Mouse (Mus musculus): ENCODE results near the gene Mcts1.
A peak's percentile ranks its signal among the peaks of the same experiment; 100 is the strongest.

Mcts1 gene

DNA sequence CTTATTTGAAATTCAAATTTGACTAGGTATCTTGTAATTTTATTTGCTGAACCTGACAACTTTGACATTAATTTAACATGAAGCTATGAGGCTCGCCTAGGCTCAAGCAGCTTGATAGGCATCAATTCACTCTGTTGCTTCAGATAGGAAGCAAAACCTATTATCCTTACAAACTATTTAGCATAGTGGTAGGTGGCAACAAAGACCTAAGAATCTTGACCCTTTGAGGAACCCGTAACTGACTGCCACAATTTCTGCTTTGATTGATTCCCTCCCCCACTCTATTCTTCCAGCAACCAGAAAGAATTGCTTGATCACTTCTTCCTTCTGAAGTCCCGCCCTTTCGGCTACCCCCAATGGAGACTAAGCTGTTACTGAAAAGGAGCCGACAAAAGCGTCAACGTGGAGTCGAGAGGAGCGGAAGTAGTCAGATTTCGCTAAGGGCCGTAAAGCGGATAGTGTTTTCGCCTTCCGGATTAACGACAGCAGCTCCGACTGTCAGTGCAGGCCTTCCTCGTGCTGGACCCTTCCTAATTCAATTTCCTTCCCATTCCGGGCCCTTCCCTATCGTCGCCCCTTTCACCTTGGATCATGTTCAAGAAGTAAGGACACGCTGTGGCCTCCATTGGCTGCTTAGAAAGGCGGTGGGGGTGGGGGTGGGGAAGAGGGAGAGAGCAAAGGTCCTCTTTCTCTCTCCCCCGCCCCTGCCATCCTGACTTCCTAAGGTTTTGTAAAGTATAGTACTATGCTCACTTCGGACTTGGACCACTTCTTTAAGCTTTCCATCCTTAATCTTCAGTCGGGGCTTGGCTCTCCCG, at the start of gene Mcts1:
TSS of gene Mcts1 (plus strand) at position 402 of the 818 bp plus-strand sequence.
- peak; percentile 76 for DNase-seq

DNA sequence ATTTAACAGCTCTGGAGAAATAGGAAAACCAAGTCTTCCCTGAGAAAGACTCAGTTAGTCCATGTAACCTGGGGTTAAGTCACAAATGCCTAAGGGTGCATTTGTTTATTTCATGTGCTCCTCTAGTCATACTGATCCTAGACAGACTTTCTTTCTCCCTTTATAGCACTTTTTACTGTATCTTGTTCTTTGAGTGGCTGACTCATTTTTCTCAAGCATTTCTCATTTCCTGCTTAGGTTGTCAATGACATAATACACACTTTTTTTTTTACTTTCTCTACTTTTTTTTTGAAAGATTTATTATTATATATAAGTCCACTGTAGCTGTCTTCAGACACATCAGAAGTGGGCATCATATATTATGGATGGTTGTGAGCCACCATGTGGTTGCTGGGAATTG, 47.1 kb upstream of the Mcts1 start:
- DNase-seq: no peak

DNA sequence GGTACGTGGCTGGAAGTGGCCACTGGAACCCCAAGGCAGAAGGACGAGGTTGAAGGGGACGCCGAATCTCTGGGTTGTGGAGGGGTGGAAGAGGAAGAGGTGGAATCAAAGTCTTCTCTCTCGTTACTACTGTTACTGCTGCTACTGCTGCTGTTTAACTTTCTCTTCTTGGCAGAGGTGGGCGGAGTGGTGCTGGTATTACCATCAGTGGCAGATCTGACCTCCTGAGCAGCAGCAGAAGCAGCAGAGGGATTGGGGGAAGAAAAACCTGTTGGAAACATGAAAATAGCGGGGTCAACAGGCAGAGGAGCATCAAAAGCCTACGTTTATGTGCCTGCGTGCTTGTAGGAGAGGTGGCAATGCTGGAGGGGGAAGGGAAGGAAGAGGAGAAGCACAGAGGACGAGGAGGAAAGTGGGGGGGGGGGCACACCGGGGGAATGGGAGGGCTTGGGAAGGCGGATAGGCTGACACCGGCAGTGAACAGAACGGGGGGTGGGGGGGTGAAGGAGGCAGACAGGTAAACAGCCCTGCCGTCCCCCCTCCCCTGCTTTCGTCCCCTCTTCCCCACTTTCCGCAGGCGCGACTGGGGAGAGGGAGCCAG, 36.3 kb upstream of the Mcts1 start:
- DNase-seq: peak; percentile 22

DNA sequence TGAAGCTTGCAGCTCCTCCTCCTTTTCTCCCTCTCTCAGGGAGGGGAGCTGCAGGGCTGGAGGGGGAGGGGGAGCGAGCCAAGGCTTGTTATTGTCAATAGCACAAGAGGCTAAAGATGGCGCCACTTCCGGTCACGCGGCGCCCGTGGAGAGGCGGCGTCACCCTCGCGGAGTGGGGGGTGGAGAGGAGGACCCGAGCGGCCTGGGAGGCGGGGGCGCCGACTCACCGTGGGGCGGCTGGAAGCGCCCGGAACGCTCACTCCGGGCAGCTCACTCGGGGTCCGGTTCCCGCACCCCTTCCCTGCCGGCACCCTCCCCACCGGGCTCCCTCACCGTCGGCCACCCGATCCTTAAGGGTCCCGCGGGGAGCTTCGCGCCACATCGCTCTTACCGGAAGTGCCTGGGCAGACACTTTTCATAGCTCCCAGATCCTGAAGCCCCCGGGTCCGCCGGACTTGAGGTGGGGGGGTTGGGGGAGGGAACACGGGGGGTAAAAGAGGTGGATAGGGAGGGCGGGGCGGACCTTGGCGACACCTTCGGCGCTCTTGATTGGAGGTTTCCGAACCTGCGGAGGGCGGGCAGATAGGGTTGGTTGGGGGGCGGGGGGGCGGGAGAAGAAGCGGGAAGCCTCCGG, 35.7 kb upstream of the Mcts1 start:
- DNase-seq: peak; percentile 94

DNA sequence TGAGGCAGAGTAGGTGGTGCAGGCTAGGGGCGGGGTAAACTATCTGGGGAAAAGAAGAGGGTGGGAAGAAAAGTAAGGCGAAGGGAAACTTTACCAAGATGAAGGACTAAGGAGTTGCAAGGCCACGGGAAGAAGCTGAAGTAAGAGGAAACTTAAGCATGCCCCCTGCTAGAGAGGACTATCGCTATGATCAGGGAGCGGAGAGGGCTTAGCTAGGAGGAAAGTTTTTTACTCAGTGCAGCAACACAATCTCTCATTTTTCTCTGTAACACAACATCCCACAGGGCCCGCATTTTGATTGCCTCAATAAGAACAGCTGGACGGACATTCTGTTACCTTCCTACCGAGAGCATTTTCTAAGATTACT, 35.2 kb upstream of the Mcts1 start:
- DNase-seq: no peak

DNA sequence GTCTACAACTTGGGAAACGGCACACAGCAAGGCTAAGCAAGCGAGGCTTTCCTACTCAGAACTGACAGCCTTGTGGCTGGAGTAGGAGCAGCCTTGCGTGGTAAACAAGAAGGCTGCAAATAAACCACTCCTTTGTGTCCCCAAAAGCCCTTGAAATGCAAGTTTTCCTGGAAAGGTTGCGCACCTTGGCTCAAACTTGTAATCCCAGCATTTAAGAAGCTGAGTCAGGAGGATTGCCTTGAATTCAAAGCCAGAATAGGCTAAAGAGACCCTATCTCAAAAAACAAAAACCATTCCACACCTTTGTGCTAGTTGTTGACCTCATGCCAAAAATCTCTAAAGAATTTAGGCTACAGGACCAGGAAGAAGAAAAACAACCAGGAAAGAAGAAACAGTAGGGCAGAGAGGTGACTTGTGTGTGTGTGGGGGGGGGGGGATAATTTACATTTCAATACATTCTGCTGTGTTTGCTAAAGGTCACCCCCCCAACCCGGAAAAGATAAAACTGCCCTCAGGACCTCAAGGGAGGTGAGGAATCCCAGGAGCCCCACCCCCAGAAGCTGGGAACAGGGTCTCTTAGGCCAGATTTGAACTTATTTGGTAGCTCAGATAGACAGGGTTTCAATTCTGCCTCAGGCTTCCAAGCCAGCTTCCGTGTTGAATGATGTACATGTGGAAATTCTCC, 33.7 kb upstream of the Mcts1 start:
- no peak for DNase-seq

DNA sequence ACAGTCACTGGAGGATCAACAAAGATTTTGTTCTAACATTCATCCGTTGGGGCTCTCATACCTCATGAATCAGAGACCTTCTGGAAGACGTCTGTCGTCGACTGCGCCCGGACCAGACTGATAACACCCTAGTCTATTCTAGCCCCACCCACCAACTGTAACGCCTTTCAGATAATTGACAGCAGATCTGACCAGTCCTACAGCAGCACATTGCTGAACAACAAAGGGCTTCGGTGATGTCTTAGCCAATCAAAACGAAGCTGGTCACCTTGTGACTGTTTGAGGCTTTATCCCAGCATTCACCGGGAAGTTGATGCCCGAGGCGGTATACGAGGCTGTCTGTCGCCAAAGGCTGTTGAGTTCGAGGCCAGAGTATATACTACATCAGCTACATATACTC, 24.3 kb upstream of the Mcts1 start, which contains the start of gene Cul4b:
TSS of gene Cul4b (minus strand) at position 119 of the 400 bp plus-strand sequence.
- no peak for DNase-seq

DNA sequence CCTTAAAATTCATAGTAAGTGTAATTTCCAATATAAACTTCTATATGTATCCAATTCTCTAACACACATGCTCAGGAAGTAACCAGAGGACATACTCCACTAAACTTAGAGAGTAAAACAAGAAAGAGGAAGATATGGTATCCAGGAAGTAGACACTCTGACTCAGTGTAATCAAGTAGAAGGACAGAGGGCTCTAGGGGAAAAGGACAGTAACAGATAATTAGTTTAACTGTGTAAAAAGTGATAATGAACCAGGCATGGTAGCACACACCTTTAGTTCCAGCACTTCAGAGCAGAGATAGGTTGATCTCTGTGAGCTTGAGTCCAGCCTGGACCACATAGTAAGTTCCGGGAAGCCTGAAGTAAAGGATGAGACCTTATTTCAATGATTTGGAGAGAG, 19.2 kb upstream of the Mcts1 start:
- no peak for DNase-seq

DNA sequence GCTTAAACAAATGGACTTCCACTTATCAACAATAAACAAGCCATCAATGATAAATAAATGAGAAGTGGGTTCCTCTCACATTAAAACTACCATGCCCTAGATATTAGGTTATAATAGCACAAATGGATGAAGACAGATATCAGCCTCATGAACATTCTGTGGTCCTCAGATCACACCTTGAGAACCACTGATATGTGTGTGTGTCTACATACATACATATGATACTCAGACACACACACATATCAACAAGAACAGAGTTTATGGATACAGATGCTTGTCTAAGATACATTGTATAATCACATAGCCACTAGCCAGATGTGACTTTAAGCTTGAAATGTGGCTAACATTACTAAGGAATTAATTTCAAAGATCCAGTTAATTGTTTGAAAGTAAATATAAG, 17.1 kb upstream of the Mcts1 start:
- DNase-seq: no peak

DNA sequence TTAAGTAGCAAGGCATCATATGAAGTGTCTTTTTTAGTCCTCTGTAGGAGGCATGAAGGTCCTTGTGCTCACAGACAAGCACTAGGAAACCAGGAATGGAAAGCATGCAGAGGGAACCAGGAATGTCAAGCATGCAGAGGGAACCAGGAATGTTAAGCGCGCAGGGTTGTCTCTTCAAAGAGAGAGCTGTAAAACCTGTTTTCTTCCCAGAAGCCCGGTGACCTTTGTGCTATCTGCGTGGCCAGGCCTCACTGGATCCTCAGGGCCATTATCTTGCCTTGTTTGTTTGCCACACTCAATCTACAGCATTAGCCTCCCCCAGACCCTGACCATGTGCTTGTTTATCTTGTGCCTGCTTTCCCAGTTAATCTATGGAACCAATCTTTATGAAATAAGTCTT, 10.6 kb upstream of the Mcts1 start:
- peak; percentile 39 for DNase-seq

DNA sequence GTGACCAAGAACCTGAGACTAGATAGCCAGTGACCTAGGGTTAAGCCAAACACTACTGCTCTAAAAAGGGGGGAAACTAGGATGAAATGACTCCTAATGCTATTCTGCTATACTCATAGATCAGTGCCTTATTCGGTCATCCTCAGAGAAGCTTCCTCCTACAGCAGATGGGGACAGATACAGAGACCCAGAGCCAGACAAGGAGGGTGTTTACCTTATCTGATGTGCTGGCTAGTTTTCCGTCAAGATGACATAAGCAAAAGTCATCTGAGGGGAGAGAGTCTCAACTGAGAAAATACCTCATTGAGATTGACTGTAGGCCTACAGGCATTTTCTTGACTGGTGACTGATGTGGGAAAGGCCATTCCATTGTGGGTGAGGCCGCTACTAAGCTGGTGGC, 8.6 kb upstream of the Mcts1 start:
- DNase-seq: no peak

DNA sequence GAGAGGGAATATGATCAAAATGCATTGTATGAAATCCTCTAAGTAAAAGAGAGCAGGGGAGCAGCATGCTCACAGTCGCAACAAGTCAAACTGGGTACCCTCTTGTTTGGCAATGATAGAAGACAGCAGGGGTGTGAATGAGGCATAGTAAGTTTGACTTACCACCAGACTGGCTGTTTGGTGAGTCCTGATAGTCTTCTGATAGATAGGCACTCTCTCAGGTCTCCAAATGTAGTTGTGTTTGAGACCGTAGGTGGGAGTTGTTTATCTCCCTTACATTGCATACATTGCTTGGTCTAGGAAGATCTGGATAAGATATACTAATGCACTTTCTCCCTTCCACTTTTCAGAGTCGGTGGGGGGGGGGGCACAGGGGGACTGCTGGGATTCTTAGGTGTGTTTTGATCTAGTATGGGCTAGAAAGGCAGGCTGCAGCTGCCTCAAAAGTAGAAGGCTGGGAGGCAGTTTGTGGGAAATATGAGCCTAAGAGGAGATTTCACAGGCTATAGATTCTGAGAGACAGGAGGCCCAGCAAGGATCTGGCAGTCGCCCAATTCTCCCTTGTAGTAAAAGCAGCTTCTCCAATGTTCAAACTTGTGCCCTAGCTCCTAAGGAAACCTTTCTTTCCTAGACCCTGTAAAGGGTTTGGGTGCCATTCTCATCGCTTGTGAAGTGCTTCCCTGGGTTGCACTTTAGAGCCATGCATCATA, 7.0 kb upstream of the Mcts1 start:
- peak; percentile 40 for DNase-seq

DNA sequence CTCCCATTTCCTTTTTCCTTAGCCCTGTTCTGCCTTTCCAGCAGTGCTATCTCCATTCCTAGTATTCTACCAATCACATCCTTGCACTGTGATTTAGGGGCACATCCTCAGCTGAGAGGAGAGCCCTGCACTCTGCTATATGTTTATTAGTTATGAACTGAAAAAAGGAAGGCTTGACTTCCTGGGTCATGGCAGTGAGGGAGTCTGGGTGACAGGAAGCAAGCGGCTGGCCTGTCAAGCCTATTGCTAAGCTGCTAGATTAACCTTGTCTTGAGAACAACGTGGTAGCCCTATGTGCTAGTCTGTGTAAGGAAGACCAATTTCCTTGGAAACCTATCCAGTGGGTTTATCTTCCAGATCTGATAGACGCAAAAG, 604 bp downstream of the Mcts1 start:
- peak; percentile 23 for DNase-seq

DNA sequence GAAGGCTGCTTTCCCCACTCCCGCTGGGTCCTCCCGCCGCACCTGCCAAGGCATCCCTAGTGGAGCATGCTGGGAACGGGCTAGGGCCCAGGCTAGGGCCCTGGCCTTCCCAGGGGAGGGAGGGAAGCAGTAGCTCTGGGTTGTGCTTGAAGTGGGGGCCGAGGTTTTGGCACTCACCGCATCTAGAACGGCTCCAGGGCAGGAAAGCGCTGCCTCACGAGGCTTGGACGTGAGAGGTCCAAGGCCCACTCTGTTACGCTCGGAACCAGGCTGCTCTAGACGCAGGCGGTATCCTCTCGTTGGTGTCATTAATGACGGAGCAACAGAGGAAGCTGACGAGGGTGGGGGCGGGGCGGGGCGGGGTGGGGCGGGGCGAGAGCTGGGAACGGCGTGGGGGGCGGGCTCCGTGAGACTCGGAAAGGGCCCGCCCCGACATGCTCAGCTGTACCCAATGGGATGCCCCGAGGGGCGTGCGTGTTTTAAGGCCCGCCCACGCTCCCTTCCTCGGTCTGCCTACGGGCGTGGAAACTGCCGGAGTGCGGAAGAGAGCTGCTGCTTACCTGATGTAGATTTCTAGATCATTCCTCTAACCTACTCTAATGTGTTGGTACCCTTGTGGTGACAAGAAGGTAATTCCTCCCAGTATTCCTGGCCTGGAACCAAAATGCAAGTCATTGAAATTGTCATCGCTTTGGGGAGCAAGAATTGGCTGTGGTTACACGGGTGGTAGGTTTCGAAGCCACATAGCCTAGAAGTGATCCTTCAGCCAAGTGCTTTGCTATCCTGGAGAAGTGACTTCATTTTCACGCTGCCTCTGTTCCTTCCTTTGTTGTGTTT, 34.6 kb downstream of the Mcts1 start, which contains the start of gene C1galt1c1:
TSS of gene C1galt1c1 (minus strand) at position 287 of the 837 bp plus-strand sequence.
- peak; percentile 94 for DNase-seq

DNA sequence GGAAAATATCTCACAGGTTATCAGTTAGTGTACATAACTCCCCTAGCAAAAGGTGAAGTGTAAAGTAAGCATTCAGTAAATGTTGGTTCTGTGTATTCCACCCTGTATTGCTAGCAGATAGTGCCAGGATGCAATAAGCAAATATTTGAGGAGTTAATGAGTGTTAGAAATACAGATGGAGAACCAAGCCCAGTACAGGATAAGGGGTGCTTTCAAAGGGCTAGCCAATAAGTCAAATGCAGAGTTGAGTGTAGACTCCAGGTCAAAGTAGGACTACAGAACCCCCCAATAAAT, 35.2 kb downstream of the Mcts1 start:
- DNase-seq: no peak

DNA sequence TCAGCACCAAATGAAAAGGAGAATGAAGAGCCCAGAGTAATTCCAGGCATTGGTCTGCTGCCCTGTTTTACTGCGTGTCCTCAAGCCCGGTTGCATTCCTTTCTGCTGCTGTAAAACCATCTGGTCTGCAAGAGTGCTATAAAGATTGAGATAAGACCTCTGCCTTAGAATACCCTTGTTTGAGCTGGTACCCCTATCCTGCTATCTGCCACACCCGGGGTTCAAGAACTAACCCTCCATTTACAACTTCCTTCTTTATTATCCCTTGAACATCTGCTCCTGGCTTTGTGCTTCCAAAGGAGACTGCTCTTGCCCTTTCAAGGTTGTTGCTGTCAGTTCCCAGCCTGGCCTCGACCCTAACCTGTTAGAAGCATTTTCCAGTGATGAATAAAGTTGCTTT, 41.1 kb downstream of the Mcts1 start:
- DNase-seq: no peak

DNA sequence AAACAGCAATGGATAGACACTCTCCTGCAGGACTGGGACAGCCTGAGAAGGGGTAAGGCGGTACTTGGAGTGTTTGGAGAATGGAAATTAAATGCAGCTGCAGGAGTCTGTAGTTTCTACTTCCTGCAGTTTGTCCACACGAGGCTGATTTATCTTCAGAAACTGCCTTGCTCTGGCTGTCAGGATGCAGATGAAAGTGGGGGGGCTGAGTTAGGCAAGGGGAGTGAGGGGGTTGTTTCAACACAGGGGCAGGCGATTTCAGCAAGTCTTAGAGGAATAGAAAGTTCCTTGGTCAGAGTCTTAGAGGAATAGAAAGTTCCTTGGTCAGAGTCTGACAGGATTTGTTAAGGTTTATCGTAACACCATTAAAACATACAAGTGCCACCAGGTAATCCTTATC, 41.8 kb downstream of the Mcts1 start:
- DNase-seq: no peak

DNA sequence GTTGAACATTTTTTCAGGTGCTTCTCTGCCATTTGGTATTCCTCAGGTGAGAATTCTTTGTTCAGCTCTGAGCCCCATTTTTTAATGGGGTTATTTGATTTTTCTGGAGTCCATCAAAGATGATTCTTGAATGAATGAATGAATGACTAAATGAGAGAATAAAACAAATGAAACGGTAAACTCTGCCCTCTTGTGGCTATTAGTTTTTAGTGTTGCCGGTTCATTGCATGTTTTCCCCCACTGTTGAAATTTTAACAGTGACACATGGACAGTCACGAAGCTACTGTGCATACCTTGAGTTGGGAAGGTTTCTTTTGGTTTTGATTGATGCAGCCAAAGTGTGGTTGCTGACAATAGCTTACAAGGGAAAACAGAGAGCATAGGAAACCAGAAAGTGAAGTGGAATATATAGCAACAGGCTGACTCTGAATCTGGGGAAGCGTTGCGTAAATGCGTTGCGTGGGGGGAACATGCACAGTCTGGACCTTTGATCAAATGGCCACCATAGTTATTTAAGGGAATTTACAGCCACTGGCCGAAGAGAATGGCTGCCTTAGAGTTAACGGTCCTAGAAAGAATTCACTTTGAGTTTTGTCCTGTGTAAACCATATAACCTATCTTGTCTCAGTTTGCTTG, 50.1 kb downstream of the Mcts1 start:
- DNase-seq: no peak

DNA sequence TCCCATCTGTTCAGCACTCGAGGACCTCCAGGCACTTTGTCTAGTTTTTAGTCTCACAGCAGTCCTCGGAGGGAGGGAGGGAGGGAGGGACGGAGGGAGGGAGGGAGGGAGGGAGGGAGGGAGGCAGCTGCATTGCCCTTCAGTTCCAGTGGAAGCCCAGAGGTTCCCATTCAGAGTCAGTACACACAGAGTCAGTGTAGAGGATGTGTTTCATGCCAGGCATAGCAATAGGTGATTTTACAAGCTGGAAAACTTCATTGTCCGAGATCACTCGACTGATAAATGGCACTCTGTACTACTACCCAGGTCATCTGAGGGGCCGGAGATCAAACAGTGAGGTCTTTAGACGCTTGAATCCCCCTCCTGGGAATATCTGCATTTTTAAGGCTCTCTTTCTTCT, 50.8 kb downstream of the Mcts1 start:
- no peak for DNase-seq

DNA sequence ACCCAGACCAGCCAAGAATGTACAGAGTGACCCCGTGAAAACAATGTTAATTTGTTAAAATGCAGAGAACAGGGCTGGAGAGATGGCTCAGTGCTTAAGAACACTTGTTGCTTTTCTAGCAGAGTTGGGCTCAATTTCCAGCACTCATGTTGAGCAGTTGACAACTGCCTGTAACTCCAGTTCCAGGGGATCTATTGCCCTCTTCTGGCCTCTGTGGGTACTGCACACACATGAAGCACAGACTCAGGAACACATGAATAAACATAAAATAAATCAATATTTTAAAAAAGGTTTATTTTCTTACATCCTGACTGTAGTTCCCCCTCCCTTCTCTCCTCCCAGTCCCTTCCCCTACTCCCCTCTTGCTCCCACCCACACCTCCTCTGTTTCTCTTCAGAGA, 52.8 kb downstream of the Mcts1 start:
- DNase-seq: no peak

DNA sequence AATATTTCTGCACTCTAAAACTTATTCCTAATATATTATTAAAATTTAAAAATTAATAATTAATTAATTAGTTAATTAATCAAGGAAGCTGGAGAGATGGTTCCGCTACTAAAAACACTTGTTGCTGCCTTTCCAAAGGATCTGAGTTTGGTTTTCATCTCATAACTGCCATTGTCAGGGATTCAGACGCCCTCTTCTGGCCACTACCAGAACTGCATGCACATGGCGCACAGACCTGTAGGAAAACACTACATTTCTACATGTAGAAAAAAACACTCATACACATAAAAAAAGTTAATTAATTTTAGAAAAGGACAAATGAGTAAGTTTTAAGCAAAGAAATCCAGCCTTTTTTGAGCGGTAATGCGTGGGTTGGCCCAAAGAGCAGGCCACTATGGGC, 54.3 kb downstream of the Mcts1 start:
- DNase-seq: no peak

Measured in kidney, postnatal 10 days (tissue).